Mouse (Mus musculus): ENCODE data around the gene Tmem245. TPM values are rescaled to one million over a fixed set of nuclear protein-coding genes. Genes with fewer than 3 reads are reported as not detected.
A peak's percentile ranks its signal among the peaks of the same experiment; 100 is the strongest.

Gene Tmem245
- total RNA-seq, 2 experiments from 2014 or later, result 37.7 to 45.7 TPM

- DNase-seq (ENCODE audit: low spot score in 2 of 2), result no peak
Observed at GRCm38 (mm10) chr4:56867761-56868160, 79.5 kb downstream of the Tmem245 start.

DNA sequence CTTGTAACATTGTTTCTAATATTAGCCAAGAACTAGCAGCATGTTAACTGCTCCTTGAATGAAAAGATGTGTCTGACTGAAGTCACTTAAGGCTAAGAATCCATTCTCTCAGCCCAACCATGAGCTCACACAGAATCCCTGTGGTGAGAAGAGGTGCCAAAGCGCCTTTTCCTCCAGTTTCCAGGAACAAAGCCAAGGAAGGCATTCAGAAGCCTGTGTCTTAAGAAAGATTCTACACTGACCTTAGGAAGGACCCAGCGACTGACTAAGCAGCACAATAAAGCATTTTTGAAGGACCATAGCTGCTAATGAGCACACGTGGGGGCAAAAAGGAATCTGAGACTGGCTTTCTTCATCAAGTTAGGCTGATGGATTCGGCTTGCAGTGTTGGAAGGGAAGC is 81.3 kb downstream of the Tmem245 start:
- DNase-seq (ENCODE audit: low spot score in 2 of 2), result no peak

DNA sequence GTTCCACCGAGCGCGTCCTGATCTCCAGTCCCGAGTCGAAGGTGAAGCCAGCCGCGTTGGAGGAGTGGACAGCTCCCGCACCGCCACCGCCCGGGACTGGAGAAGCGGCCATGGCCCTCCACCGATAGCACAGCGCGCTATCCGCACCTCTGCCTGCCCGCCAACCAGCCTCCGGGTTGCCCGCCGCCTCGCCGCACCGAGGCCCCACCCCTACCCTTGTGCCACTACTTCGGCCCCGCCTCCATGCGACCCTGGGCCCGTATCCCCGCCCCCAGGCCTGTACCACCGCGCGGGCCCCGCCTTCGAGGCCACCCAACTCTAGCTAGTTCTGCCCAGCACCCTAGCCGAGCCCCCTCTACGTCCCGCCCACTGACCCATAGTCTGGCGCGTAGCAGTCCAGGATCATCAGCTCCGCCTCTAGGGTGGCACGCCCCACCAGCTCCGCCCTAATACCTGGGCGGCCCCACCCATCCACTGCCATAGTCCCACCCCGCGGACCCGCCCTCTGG is 82.2 kb downstream of the Tmem245 start, which contains the start of gene Ctnnal1:
Gene Ctnnal1, minus strand, starts transcription at position 186 of the 509 bp plus-strand sequence.
- DNase-seq (ENCODE audit: low spot score in 2 of 2), result peak; percentile 74 to 82

- DNase-seq (ENCODE audit: low spot score in 2 of 2), result peak; percentile 13 to 45
Observed at GRCm38 (mm10) chr4:56864417-56865001, 82.7 kb downstream of the Tmem245 start.

DNA sequence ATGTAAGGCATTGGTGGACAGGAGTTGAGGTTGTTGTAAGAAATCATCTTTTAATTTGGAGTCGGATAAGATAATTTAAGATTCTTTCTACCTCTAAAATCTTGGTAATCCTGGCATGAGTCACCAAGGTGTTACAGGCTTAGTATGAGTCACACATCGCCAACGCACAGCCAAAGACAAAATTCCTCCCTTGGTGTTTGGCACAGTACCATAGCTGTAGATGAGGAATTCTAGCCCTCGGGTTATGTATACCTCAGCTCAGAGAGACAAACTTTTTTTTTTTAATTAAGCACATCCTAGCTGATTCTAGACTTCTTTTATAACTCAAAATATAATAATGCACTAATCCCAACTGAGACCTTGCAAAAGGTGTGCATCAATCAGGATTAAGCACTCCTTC is 83.2 kb downstream of the Tmem245 start:
- peak; percentile 44 to 57 for DNase-seq (ENCODE audit: low spot score in 2 of 2)

DNA sequence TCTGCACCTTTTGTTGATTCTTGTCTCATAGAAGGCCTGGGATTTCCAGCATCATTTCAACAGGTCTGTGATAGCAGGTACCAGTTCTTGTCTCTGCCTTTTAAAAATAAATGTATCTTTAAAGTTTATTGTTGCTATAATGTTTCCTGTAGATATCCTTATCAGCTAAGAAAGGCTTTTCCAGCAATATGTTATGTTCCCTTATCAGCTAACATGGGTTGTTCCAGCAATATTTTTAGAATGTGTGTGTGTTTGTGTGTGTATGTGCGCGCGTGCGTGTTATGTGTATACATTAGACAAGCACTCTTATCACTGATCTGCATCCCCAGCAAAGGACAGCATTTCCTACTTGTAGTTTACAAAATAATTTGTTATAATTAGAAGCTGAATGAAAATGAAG is 85.7 kb downstream of the Tmem245 start:
- no peak for DNase-seq (ENCODE audit: low spot score in 2 of 2)

GRCm38 (mm10) chr4:56858733-56859132 is 88.5 kb downstream of the Tmem245 start:
- no peak for DNase-seq (ENCODE audit: low spot score in 2 of 2)

GRCm38 (mm10) chr4:56856371-56856949 is 90.8 kb downstream of the Tmem245 start:
- no peak for DNase-seq (ENCODE audit: low spot score in 2 of 2)

DNA sequence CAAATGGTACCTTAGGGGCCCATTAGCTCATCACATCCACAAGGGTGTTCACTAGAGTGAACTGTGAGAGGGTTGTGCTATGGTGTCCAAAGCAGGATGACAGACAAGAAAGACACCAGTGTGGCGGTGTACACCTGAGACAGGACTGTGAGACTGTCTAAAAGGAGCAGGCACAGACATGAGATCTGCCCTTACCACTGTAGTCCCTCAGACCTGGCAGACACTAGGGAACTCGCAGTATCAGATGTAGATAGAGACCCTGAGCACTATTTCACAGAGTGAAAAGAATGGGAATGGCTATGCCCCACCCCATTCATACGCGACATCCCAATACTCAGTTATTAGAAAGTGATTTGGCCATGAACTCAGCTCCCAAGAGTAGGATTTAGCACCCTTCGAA is 91.3 kb downstream of the Tmem245 start:
- DNase-seq (ENCODE audit: low spot score in 2 of 2), result no peak

GRCm38 (mm10) chr4:56850724-56851123 is 96.5 kb downstream of the Tmem245 start:
- DNase-seq (ENCODE audit: low spot score in 2 of 2), result no peak

DNA sequence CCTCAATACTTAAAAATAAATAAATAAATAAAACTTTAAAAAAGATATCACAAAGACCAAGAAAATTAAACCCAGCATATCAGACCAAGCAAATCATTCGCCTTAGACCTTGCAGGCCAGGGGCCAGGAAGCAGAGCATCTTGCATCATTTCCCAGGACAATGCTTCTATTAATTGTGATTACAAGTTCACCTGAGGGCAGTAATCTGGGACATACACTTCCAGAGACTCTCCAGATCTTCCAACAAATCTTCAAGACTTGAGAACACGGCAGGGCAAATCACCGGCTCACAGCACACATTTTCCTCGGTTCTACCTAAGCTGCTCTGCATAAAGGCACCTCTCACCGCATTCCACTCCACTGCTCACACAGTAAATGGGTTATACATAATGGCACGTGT is 99.2 kb downstream of the Tmem245 start:
- DNase-seq (ENCODE audit: low spot score in 2 of 2), result no peak

DNA sequence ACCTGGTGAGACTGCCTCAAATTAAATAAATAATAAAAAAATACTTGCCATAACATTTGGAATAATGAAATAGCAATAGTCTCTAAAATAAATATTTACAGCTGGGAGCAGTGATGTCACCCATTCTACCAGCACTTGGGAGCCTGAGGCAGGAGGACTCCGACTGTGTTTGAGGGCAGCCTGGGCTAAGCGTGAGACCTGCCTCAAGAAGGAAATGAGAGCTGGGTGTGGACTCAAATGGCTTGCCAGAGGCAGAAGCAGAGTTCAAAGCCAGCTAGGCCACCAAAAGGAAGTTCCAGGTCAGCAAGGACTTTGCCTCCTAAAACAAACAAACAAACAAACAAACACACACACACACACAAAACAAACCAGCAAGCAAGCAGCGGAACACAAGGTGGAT is 99.8 kb downstream of the Tmem245 start:
- DNase-seq (ENCODE audit: low spot score in 2 of 2), result no peak

DNA sequence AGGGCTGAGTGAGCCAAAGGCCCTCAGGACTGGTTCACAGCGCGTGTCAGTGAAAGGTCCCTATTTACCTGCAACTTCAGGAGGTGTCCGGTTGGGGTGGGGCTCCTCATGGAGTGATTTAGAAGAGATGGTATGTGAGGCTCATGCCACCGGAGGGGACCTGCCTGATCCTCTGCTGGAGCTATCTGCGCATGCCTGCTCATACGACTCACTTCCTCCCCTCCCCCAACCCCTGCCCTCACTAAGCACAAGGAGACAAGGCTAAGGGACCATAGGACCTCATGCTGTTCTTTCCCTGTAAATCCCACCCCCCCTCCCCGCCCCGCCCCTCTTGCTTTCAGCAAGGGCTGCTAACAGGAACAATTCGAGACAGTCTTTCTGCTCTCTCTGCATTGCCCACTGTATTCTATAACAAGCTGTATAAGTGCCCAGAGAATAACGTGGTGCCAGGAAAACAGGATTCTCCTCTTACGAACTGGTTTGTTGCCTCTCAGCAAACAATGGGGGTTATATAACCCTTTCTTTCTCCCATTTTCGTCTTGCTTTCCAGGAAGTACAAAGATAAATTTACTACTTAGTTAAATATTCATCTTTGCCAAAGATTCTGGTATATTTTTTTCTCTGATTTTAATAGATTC is 101.2 kb downstream of the Tmem245 start:
- DNase-seq (ENCODE audit: low spot score in 2 of 2), result no peak

GRCm38 (mm10) chr4:56844911-56845310 is 102.3 kb downstream of the Tmem245 start:
- no peak for DNase-seq (ENCODE audit: low spot score in 2 of 2)

- no peak for DNase-seq (ENCODE audit: low spot score in 2 of 2)
Observed at GRCm38 (mm10) chr4:56843963-56844362, 103.3 kb downstream of the Tmem245 start.

DNA sequence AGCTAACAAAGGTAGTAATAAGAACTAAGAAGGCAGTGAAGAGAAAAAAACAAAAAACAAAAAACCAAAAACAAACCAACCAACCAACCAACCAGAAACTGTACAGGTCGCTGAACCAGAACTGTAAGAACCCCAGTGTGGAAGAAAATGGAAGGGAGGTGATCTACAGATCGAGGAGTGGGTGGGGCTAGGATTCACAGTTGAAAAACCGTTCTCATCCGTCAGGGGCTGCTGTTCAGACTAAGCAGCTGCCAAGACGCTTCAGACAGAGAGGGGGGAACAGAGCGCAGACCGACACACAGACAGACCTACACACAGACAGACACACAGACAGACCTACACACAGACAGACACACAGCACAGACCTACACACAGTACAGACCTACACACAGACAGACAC is 104.7 kb downstream of the Tmem245 start:
- DNase-seq (ENCODE audit: low spot score in 2 of 2), result no peak

GRCm38 (mm10) chr4:56840297-56840696 is 106.9 kb downstream of the Tmem245 start:
- no peak for DNase-seq (ENCODE audit: low spot score in 2 of 2)

DNA sequence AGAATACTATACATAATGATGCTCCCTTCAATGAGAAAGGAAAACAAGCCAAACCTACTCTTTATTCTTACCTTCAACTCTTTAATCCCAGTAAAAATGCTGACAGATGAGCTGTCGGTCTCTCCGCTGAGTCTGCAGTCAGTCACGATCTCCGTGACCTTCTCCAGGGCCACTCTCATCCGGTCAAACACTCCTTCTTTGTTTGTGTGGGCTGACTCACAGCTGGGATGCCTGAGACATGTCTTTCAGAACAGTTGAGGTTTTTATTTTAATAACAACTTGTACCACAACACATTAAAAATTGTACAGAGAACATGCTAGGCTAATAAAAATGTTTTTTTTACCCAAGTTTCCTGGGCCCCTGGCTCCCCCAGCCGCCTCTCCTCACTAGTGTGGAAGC is 109.6 kb downstream of the Tmem245 start:
- DNase-seq (ENCODE audit: low spot score in 2 of 2), result no peak

DNA sequence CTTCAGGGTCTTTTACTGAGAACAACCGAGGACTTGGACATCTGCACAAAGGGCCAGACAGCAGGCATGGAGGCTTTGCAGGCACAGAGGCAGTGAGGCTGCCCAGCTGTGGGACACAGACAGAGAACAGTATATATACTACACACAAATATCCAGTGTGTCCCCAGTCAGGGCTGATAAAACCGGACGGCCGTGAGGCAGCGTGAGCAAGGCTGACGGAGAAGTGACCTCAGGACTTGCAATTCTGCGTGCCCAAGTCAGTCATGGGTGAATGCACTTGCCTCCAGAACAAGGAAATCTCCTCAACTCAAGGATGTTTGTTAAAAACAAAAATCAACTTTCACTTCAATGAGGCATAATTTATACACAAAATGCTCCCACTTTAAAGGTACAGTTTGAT is 115.2 kb downstream of the Tmem245 start:
- no peak for DNase-seq (ENCODE audit: low spot score in 2 of 2)

DNA sequence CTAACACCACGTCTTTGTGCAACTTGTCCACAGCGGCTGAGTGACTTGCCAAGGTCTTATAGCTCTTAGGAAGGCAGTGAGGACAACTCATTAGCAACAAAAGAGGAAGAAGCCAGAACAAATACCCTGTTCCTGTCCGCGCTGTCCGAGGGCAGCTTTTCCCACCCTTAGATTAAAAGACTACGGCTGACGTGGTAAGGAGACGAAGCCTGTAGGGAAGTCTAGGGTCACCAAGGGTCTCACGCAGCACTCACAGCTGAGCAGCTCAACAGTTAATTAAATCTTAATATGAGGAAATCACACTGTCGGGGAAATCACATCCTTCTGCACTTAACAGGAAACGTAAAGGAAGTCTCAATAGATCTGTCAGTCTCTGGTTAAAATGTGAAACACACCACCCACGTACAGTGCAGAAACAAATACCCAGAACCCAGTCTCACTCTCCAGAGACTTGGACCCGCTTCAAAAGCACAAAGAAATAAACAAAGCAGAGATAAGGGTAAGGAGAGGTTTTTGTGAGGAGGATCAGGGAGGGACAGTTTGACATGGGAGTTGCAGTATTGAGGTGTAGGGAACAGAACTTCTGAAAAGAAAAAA is 116.1 kb downstream of the Tmem245 start:
- no peak for DNase-seq (ENCODE audit: low spot score in 2 of 2)

- no peak for DNase-seq (ENCODE audit: low spot score in 2 of 2)
Observed at GRCm38 (mm10) chr4:56829511-56829921, 117.7 kb downstream of the Tmem245 start.

GRCm38 (mm10) chr4:56828932-56829331 is 118.3 kb downstream of the Tmem245 start:
- DNase-seq (ENCODE audit: low spot score in 2 of 2), result no peak

Measured in left cerebral cortex, adult 18-20 months (tissue).